Mouse (Mus musculus) kidney, postnatal 0 days (tissue): Measurements from ENCODE around the gene Il12b. TPM values are rescaled to one million over a fixed set of nuclear protein-coding genes. Genes with fewer than 3 reads are reported as not detected.

Experiments used
- ATAC-seq: fragments of 200-750 bp; cut with Nextera tagmentation; replicated peaks from 2 replicates; pipeline ENCODE4 v1.8.0; 2017; ENCODE audit warnings: low read depth, moderate number of reproducible peaks, moderate TSS enrichment, moderate library complexity; ENCODE audit not compliant: low FRiP score
- DNase-seq: peaks from one replicate; pipeline ENCODE4 v3.0.0-alpha.2; 2016; ENCODE audit warnings: low spot score
- H3K27ac ChIP-seq: fragments of 300-500 bp; sonication (generic); 2 replicates; pipeline ENCODE4 v1.5.1; 2014; ENCODE audit warnings: mild to moderate bottlenecking
- H3K27me3 ChIP-seq: fragments of 300-500 bp; sonication (generic); 2 replicates; pipeline ENCODE4 v1.6.1; 2014; ENCODE audit warnings: low read length, mixed read lengths; ENCODE audit not compliant: insufficient read depth
- H3K36me3 ChIP-seq: fragments of 300-500 bp; sonication (generic); 2 replicates; pipeline ENCODE4 v1.6.1; 2014; ENCODE audit warnings: low read length, mixed read lengths; ENCODE audit not compliant: insufficient read depth
- H3K4me1 ChIP-seq: fragments of 300-500 bp; sonication (generic); replicated peaks from 2 replicates; pipeline ENCODE4 v1.6.1; 2014; ENCODE audit warnings: antibody characterized with exemption, low read length, mixed read lengths; ENCODE audit not compliant: insufficient read depth
- H3K4me2 ChIP-seq: fragments of 300-500 bp; sonication (generic); 2 replicates; pipeline ENCODE4 v1.6.1; 2014; ENCODE audit warnings: mild to moderate bottlenecking, low read length, moderate library complexity, mixed read lengths
- H3K4me3 ChIP-seq: fragments of 300-500 bp; sonication (generic); replicated peaks from 2 replicates; pipeline ENCODE4 v1.5.1; 2014; ENCODE audit warnings: low read depth, low read length
- H3K9ac ChIP-seq: fragments of 300-500 bp; sonication (generic); 2 replicates; pipeline ENCODE4 v1.6.1; 2014; ENCODE audit warnings: low read depth, low read length
- H3K9me3 ChIP-seq: fragments of 300-500 bp; sonication (generic); replicated peaks from 2 replicates; pipeline ENCODE4 v1.6.1; 2016; ENCODE audit warnings: low read length, inconsistent platforms, mixed read lengths
- CTCF ChIP-seq: IDR thresholded peaks from 2 replicates; pipeline ENCODE4 v1.5.1; 2016; ENCODE audit warnings: antibody characterized with exemption, low read depth, mild to moderate bottlenecking, moderate library complexity
- WGBS: fragments of 180-500 bp; shearing (Covaris S2); extraction: QIAGEN DNeasy Blood & Tissue Kit; methylation state at CpG from one replicate; pipeline ENCODE4 v1.1.7; 2014; 5-methylcytosine and 5-hydroxymethylcytosine counted together
- polyA plus RNA-seq: library from polyadenylated mRNA; unstranded; fragments of >200 nt; fragmentation: Nextera tagmentation; extraction: Ambion mirVana; gene quantifications from 2 replicates; pipeline ENCODE4 v1.2.1, GENCODE M21; 2015

The Il12b gene
- polyA plus RNA-seq, 1 experiment from 2014 or later: 0.09 TPM

- Histone ChIP-seq H3K9me3 (no peaks in the 10 kb centered on the region), H3K4me3 (no peak overlapping the region), H3K4me2 (no peak overlapping the region), H3K27me3 (no peaks in the 10 kb centered on the region), H3K36me3 (no peaks in the 10 kb centered on the region), H3K4me1 (no peaks in the 10 kb centered on the region), H3K9ac (no peak overlapping the region), H3K27ac (no peak overlapping the region)
- peak; percentile 77 for ATAC-seq
- peak; percentile 9 for DNase-seq
- TF ChIP-seq CTCF: no peak
- WGBS: 61% methylated on average over 5 of the region's 5 CpGs
Observed at GRCm38 (mm10) chr11:44406457-44406856, 6.6 kb downstream of the Il12b start.

GRCm38 (mm10) chr11:44408626-44409025 lies 8.8 kb downstream of the Il12b start:
- Histone ChIP-seq H3K4me1 (no peaks in the 10 kb centered on the region), H3K4me3 (no peak overlapping the region), H3K9me3 (no peaks in the 10 kb centered on the region), H3K36me3 (no peaks in the 10 kb centered on the region), H3K27ac (no peak overlapping the region), H3K4me2 (no peak overlapping the region), H3K27me3 (no peaks in the 10 kb centered on the region), H3K9ac (no peak overlapping the region)
- 23% methylated on average over 5 of the region's 5 CpGs for WGBS
- DNase-seq: no peak
- ATAC-seq: no peak
- TF ChIP-seq CTCF: no peak

- 42% methylated on average over 3 of the region's 3 CpGs for WGBS
- Histone ChIP-seq H3K27ac (no peak overlapping the region), H3K9ac (no peak overlapping the region), H3K4me3 (no peak overlapping the region), H3K9me3 (no peaks in the 10 kb centered on the region), H3K27me3 (no peaks in the 10 kb centered on the region), H3K4me2 (no peak overlapping the region), H3K4me1 (no peaks in the 10 kb centered on the region), H3K36me3 (no peaks in the 10 kb centered on the region)
- ATAC-seq (no peak), DNase-seq (no peak)
- TF ChIP-seq CTCF: no peak; the same call in 1 of the 2 replicates
Observed at GRCm38 (mm10) chr11:44410413-44410812, 10.6 kb downstream of the Il12b start.

GRCm38 (mm10) chr11:44412276-44412675 lies 12.4 kb downstream of the Il12b start:
- H3K9ac ChIP-seq: no peak overlapping the region
- WGBS: 73% methylated on average over 8 of the region's 8 CpGs
- H3K27ac ChIP-seq: no peak overlapping the region
- H3K4me3 ChIP-seq: no peak overlapping the region
- H3K4me2 ChIP-seq: no peak overlapping the region
- no peaks in the 10 kb centered on the region for H3K4me1 ChIP-seq
- ATAC-seq (no peak), DNase-seq (no peak)
- TF ChIP-seq CTCF: peak; percentile 59
- H3K9me3 ChIP-seq: no peaks in the 10 kb centered on the region
- H3K27me3 ChIP-seq: no peaks in the 10 kb centered on the region
- no peaks in the 10 kb centered on the region for H3K36me3 ChIP-seq

- Histone ChIP-seq H3K9me3 (no peaks in the 10 kb centered on the region), H3K9ac (no peak overlapping the region), H3K4me1 (no peaks in the 10 kb centered on the region), H3K4me2 (no peak overlapping the region), H3K4me3 (no peak overlapping the region), H3K27ac (no peak overlapping the region), H3K36me3 (no peaks in the 10 kb centered on the region), H3K27me3 (no peaks in the 10 kb centered on the region)
- DNase-seq (no peak), ATAC-seq (no peak)
- WGBS: 87% methylated on average over 3 of the region's 3 CpGs
- TF ChIP-seq CTCF: no peak
Observed at GRCm38 (mm10) chr11:44413371-44413770, 13.5 kb downstream of the Il12b start.

GRCm38 (mm10) chr11:44414605-44415004 lies 14.7 kb downstream of the Il12b start:
- no peak for ATAC-seq
- no peaks in the 10 kb centered on the region for H3K27me3 ChIP-seq
- WGBS: 97% methylated on average over 3 of the region's 3 CpGs
- no peak overlapping the region for H3K4me2 ChIP-seq
- TF ChIP-seq CTCF: no peak
- H3K36me3 ChIP-seq: no peaks in the 10 kb centered on the region
- DNase-seq: no peak
- no peak overlapping the region for H3K4me3 ChIP-seq
- H3K9ac ChIP-seq: no peak overlapping the region
- H3K27ac ChIP-seq: no peak overlapping the region
- H3K9me3 ChIP-seq: no peaks in the 10 kb centered on the region
- H3K4me1 ChIP-seq: no peaks in the 10 kb centered on the region

GRCm38 (mm10) chr11:44417403-44417802 lies 17.5 kb downstream of the Il12b start:
- Histone ChIP-seq H3K4me3 (no peak overlapping the region), H3K9me3 (no peaks in the 10 kb centered on the region), H3K27me3 (no peaks in the 10 kb centered on the region), H3K4me1 (no peaks in the 10 kb centered on the region), H3K9ac (no peak overlapping the region), H3K36me3 (no peaks in the 10 kb centered on the region), H3K4me2 (no peak overlapping the region), H3K27ac (no peak overlapping the region)
- ATAC-seq (no peak), DNase-seq (no peak)
- 77% methylated on average over 1 of the region's 1 CpGs for WGBS
- TF ChIP-seq CTCF: no peak
